Mouse (Mus musculus): Measurements from ENCODE around the gene Akap12.

The Akap12 gene

GRCm38 (mm10) chr10:4266041-4266930 lies at the start of gene Akap12:
TSS of gene Akap12 (plus strand) at chr10:4266380.
- DNase-seq (ENCODE audit: low spot score in 2 of 2), result peak in 1 of 2 experiments; percentile 47

GRCm38 (mm10) chr10:4230563-4231359 lies 35.4 kb upstream of the Akap12 start:
- no peak for DNase-seq (ENCODE audit: low spot score in 2 of 2)

GRCm38 (mm10) chr10:4233102-4233501 lies 33.1 kb upstream of the Akap12 start:
- peak in 1 of 2 experiments; percentile 15 for DNase-seq (ENCODE audit: low spot score in 2 of 2)

DNA sequence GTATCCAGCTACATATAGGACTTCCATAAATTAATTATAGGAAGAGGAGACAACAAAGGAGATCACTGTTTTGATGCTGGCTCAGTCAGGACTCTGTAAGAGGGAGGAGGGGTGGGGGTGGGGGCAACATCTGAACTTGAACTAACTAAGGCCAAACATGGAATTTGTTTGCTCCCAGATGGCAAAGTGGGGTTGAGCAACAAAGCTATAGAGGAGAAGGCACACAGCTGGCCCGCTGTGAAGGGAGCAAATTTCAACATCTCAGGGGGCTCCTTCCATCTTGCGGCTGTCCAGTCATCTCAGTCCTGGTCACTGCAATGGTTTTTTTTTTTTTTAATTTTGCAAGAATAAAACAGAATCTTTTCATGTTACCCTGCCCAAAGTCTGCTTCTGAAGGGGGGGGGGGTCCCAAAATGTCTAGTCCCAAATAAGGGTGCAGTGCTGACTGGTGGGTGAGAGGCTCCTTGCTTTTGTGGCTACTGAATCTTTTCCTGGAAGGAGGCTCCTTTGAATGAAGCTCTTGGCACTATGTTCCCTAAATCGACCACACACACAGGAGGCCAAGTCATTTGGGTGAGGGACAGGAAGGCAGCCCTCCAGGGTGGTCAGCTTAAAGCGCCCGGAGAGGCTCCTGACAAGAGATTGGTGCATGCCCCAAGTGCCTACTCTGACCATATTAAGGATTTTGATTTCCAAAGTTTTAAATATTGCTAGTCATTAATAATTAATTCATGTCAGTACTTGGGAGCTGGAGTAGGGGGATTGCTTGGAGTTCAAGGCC lies 26.2 kb upstream of the Akap12 start:
- no peak for DNase-seq (ENCODE audit: low spot score in 2 of 2)

DNA sequence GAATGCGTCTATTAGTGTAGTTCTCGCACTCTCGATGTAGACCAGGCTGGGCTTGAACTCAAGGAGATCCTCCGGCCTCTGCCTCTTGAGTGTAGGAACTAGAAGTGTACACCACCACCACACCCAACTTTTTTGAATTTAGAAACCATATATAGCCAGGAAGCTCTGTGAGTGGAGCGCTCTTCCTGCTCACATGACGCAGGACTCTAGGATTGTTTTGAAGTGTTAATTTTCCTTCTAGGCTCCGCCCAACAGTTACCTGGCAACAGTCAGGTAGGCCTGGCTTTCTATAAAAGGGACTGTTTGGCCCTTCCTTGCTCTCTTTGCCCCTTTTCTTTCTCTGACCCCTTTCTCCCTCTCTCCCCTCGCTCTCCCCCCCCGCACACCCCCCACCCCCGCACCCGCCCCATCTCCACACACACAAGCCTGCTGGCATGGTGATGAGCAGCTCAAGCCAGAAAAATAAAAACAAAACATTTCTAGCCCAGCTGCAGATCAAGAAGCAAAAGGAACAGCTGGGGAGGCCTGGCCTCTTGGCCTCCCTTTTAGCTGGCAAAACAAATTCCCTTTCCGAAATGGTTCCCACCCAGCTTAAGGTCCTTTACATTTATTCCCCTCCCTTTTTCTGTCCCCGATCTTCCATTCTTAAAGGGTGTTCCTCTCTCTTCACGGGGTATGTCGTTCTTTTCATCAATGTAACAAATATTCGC lies 22.4 kb upstream of the Akap12 start:
- no peak for DNase-seq (ENCODE audit: low spot score in 2 of 2)

DNA sequence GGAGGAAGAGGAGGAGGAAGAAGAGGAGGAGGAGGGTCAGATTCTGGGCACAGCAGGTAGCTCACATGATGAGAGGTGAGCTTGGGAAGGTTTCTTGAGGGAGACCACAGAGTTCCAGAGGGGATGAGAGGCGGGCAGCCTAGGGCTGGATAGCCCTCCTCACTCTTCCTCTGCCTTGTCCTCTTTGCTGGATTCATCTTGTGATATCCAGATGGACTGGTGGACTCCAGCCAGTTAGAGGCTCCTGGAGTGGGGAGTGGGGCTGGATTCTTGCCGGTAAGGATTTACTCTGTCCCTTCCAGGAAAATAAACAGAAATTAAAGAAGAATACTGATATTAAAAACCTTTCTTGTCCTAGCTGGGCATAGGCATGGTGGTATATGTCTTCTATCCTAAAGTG lies 20.4 kb upstream of the Akap12 start:
- DNase-seq (ENCODE audit: low spot score in 2 of 2), result no peak

- no peak for DNase-seq (ENCODE audit: low spot score in 2 of 2)
Observed at GRCm38 (mm10) chr10:4246407-4246806, 19.8 kb upstream of the Akap12 start.

GRCm38 (mm10) chr10:4249235-4249845 lies 16.8 kb upstream of the Akap12 start:
- no peak for DNase-seq (ENCODE audit: low spot score in 2 of 2)

GRCm38 (mm10) chr10:4250681-4251080 lies 15.5 kb upstream of the Akap12 start:
- DNase-seq (ENCODE audit: low spot score in 2 of 2), result no peak

GRCm38 (mm10) chr10:4253613-4254012 lies 12.6 kb upstream of the Akap12 start:
- no peak for DNase-seq (ENCODE audit: low spot score in 2 of 2)

GRCm38 (mm10) chr10:4254459-4254858 lies 11.7 kb upstream of the Akap12 start:
- DNase-seq (ENCODE audit: low spot score in 2 of 2), result no peak

DNA sequence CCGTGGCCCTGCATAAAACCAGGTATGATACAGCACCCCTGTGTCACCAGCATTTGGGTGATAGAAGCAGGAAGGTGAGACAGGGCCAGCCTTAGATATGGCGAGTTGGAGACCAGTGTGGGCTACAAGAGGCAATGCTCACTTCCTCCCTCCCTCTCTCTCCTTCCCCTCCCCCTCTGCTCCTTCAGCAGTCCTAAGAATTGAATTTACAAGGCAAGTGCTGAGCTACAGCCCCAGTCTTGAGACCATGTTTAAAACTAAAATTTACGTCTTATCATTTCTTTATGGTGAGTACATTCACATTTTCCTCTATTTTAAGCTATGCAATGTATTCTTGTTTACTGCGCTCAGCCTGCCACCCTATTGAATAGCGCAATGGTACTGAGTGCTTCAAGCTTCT lies 5.3 kb upstream of the Akap12 start:
- no peak for DNase-seq (ENCODE audit: low spot score in 2 of 2)

DNA sequence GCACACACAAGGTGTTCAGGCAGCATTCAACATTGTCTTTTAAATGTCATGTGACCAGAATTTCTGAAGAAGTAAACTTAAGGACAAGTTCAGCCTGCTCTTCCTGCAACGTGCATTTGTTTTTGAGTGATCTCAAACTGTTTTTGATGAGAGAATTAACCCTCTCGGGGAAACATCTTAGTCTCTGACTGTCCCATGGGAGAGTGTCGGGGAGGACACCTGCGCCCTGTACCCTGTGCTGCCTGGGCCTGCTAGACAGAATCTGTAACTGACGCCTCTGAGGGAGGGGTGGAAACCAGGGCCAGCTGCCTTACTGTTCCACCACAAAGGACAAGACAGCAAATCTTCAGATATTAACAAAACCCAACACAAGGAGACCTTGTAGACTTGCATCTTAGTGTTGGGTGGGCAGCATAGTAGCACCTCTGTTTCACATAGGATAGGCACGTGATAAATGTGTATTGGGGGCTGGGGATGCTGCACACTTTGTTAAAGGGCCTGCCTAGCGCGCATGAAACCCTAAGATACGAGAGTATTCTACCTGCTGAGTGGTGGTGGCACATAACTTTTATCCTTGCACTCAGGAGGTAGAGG lies 4.7 kb upstream of the Akap12 start:
- no peak for DNase-seq (ENCODE audit: low spot score in 2 of 2)

GRCm38 (mm10) chr10:4265641-4266040 lies 539 bp upstream of the Akap12 start:
- DNase-seq (ENCODE audit: low spot score in 2 of 2), result peak in 1 of 2 experiments; percentile 32

DNA sequence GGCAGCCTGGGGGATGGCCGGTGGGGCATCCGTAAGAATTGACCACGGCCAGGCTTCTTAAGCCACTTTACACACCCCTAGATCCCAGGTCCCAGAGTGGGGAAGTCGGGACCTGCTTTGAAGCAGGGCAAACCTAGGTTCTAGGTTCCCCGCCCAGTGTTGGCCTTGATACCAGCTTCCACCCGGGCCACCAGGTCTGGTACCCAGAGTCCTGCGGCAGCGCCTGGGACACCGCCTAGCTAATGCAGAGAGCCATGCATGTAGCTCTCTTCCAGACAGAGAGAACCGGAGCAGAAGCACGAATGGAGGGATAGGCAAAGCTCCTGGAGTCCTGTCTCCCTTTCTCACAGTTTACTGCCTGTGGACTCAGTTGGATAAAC lies 741 bp downstream of the Akap12 start:
- peak in 1 of 2 experiments; percentile 23 for DNase-seq (ENCODE audit: low spot score in 2 of 2)

DNA sequence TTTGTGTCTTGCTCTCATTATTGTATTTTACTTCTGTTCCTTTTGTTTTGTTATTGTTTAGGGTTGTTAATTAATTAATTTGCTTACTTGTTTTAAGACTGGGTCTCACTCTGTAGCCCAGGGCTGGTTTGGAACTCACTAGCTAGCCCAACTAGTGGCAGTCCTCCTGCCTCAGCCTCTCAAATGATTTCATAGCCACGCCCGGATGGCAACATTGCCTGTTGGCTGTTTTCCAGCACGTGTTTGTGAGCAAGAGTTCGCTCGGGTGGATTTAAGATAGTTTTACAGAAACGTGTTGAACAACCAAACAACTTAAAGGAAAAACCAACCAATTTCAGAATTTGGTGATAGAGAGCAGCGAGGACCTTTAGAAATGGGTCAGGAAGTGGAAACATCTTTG lies 1.3 kb downstream of the Akap12 start:
- DNase-seq (ENCODE audit: low spot score in 2 of 2), result no peak

- no peak for DNase-seq (ENCODE audit: low spot score in 2 of 2)
Observed at GRCm38 (mm10) chr10:4268140-4268539, 2.0 kb downstream of the Akap12 start.

GRCm38 (mm10) chr10:4275572-4275971 lies 9.4 kb downstream of the Akap12 start:
- DNase-seq (ENCODE audit: low spot score in 2 of 2), result no peak

DNA sequence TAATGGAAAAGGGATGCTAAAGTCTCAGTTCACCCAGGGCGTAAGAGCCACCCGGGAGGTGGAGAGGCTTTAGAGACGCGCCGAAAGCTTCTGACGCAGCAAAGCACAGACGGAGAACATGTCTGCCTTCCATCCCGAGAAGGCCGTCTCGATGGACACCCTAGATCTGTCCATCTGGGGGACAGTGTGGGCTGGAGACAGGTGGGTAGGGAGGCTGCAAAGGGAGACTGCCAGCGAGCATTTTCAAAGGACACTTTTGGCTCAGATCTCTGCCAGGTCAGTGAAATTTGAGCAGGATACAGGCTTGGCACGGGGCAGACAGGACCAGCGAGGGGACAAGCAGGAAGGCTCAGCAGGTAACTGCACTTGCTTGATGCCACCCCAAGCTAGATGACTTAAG lies 9.9 kb downstream of the Akap12 start:
- DNase-seq (ENCODE audit: low spot score in 2 of 2), result no peak

GRCm38 (mm10) chr10:4278041-4278440 lies 11.9 kb downstream of the Akap12 start:
- DNase-seq (ENCODE audit: low spot score in 2 of 2), result no peak

- DNase-seq (ENCODE audit: low spot score in 2 of 2), result no peak
Observed at GRCm38 (mm10) chr10:4282395-4282794, 16.2 kb downstream of the Akap12 start.
